Mouse (Mus musculus) erythroid progenitor cell, adult 5-6 weeks (primary cell): ENCODE results near the gene Adora2a. TPM values are rescaled to one million over a fixed set of nuclear protein-coding genes. Genes with fewer than 3 reads are reported as not detected.
"Not testable (repeated sequence)": the region's sequence is repeated elsewhere in the genome, so short reads cannot be mapped to it uniquely, and the experiment has no call there.

ENCODE experiments used
- ATAC-seq: replicated peaks from 2 replicates; pipeline ENCODE4 v1.8.0; 2016; ENCODE audit warnings: moderate number of reproducible peaks, mild to moderate bottlenecking, moderate TSS enrichment, inconsistent platforms; ENCODE audit not compliant: poor library complexity, low FRiP score, severe bottlenecking
- total RNA-seq, 2 experiments: library from RNA; stranded (forward) in 1 of 2; stranded (reverse) in 1 of 2; fragments of 150-400 nt in 1 of 2; fragments of 186-747, 209-891 nt in 1 of 2; gene quantifications; 2 replicates each; pipeline versions ENCODE4 v1.2.3 to v1.2.4; 2015 to 2017; ENCODE audit warnings: low replicate concordance in 2 of 2

Adora2a gene
- total RNA-seq, 2 experiments from 2014 or later, result not detected

DNA sequence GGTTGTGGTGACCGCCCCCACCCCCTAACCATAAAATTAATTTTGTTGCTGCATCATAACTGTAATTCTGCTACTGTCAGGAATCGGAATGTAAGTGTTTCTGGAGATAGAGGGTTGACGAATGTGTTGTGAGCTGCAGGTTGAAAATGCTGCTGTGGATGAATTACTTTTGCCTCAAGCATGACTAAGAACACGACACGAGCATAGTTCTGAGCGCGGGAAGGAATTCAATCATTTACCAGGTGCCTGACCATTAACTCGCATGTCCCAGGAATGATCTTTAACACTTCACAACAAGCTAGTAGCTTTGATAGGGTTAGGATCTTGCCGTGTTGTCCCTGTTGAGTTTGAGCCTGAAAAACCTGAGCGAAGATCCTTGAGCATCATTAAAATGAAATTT is 20.6 kb downstream of the Adora2a start:
- ATAC-seq, result no peak

- ATAC-seq, result no peak
Observed at GRCm38 (mm10) chr10:75338852-75339251, 22.2 kb downstream of the Adora2a start.

DNA sequence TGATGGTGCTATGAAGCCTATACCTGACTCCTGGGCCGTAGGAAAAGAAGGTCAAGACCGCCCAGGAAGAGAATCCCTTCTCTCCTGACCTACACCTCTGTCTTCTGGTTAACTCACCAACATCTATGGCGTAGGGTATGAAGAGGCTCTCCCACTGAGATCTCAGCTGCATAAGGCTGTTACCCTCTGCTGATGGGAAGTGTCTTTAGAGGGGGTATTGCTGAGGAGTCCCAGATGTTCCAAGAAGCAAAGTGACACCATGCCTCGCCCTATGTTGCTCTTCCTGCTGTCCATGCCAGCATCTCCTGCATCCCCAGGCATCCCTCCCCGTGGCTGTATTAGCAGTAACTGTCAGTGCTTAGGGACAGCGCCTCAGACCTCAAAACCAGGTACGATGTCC is 22.7 kb downstream of the Adora2a start:
- no peak for ATAC-seq

DNA sequence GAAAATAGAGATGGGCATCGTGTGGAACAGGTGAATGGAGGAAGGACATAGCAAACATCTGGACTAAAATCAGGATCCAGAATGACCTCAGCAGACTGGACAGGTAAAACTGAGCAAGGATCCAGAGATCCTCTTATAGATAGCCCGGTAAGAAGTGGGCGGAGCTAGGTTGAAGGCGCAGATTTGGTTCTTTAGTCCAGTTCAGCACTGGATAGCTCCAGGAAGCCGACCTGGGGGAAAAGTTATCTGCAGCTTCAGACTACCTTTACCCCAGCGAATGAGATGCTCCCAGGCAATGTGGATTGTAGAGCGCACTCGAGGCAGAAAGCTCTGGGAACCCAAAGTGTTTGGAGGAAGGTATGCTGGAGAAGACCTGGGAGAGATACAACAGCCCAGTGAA is 25.3 kb downstream of the Adora2a start:
- ATAC-seq, result no peak

DNA sequence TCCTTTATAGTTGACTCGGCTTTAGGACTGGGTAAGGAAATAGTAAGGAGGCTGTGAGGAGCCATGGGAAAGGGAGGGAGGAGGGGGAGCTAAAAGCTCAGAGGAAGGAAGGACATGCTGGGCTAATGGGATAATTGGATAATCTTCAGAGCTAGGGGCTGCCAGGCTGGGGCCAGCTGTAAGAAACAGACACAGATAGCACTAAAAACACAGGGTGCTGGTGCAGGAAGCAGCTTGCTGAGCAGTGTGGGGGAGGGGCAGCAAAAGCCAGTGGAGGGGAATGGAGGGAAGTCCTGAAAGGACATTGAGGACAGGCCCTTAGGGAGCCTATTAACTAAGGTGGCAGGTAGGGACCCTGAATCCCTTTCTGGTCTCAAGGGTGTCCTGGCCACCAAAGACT is 27.9 kb downstream of the Adora2a start:
- not testable (repeated sequence) for ATAC-seq

- no peak for ATAC-seq
Observed at GRCm38 (mm10) chr10:75345265-75345664, 28.6 kb downstream of the Adora2a start.

- no peak for ATAC-seq
Observed at GRCm38 (mm10) chr10:75350564-75350963, 33.9 kb downstream of the Adora2a start.

DNA sequence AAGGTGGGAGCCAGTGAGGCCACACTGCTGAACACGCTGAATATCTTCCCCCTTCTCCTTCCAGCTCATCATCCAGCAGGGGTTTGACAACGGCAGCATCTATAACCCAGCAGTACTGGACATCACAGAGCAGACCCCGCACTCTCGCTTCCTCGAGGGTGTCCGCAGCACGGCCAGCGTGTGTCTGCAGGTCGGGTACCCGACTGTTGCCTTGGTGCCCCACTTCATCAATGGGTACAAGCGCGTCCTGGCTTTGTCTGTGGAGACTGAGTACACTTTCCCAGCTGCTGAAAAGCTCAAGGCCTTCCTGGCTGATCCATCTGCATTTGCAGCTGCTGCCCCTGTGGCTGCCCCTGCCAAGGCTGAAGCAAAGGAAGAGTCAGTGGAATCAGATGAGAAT is 35.9 kb downstream of the Adora2a start:
- no peak for ATAC-seq

- not testable (repeated sequence) for ATAC-seq
Observed at GRCm38 (mm10) chr10:75353838-75354241, 37.2 kb downstream of the Adora2a start.

- ATAC-seq, result no peak
Observed at GRCm38 (mm10) chr10:75355341-75355740, 38.7 kb downstream of the Adora2a start.

GRCm38 (mm10) chr10:75364214-75364690 is 47.6 kb downstream of the Adora2a start:
- ATAC-seq, result not testable (repeated sequence)

- ATAC-seq, result no peak
Observed at GRCm38 (mm10) chr10:75364796-75365195, 48.1 kb downstream of the Adora2a start.

DNA sequence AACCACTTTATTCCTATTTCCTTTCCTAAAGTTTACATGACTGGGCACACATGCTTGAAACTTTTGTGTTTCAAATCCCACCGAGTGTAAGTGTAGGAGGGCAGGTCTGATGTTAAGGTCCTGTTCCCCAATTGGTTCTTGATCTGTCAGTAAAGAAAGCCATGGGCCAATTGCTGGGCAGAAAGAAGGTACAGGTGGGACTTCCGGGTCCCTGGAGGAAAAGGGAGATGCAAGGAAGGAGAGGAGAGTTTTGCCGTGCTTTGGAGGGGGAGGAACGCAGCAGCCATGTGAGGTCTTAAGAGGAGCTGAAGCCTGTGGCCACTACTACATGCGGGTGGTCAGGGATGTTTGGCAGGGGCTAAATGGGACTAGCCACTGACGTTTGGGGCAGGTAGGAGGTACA is 48.6 kb downstream of the Adora2a start:
- ATAC-seq, result no peak

GRCm38 (mm10) chr10:75373655-75374351 is 57.1 kb downstream of the Adora2a start:
- not testable (repeated sequence) for ATAC-seq

DNA sequence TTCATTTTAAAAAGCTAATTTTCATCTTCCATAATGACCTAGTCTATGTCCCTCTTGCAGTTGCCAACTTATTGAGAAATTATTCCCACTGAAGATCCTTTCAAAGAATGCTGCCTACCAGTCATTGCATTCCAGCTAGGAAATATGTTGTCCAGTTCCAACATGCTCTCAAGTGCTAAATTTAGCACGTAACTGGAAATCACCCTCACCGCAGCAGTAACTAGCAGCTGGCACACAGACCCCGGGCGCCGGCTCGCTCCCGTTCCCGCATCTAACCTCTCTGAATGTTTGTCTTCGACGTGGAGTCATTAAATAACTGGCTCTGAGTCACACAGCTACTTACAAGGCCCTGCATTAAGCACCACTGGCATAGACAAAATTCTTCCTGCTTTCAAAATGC is 62.0 kb downstream of the Adora2a start:
- ATAC-seq, result no peak

Other genes with a start within 250 kb of the Adora2a start
- 15.5 and 16.6 TPM in 2 replicates for gene Specc1l, start 104.8 kb upstream of the Adora2a start, total RNA-seq (2015; ENCODE audit: low replicate concordance)
- 23.7 and 24.5 TPM in 2 replicates for gene Specc1l, start 104.8 kb upstream of the Adora2a start, total RNA-seq (2017; ENCODE audit: low replicate concordance)
- gene Upb1, start 84.2 kb downstream of the Adora2a start, total RNA-seq (2015; ENCODE audit: low replicate concordance), result 10.1 TPM in 1 of 2 replicates, not detected in the other
- gene Upb1, start 84.2 kb downstream of the Adora2a start, total RNA-seq (2017; ENCODE audit: low replicate concordance), result not detected in 2 replicates
- gene Snrpd3, start 200.7 kb downstream of the Adora2a start, total RNA-seq (2015; ENCODE audit: low replicate concordance), result 14.3 and 49.7 TPM in 2 replicates
- 16.3 and 42.9 TPM in 2 replicates for gene Snrpd3, start 200.7 kb downstream of the Adora2a start, total RNA-seq (2017; ENCODE audit: low replicate concordance)
- gene Gucd1, start 201.1 kb downstream of the Adora2a start, total RNA-seq (2015; ENCODE audit: low replicate concordance), result 71.7 and 89.7 TPM in 2 replicates
- 90.9 and 159 TPM in 2 replicates for gene Gucd1, start 201.1 kb downstream of the Adora2a start, total RNA-seq (2017; ENCODE audit: low replicate concordance)
- not detected in 2 replicates for gene Lrrc75b, start 243.5 kb downstream of the Adora2a start, total RNA-seq (2015; ENCODE audit: low replicate concordance)
- gene Lrrc75b, start 243.5 kb downstream of the Adora2a start, total RNA-seq (2017; ENCODE audit: low replicate concordance), result not detected in 2 replicates
- gene Ggt1, start 244.7 kb downstream of the Adora2a start, total RNA-seq (2015; ENCODE audit: low replicate concordance), result not detected in 2 replicates
- gene Ggt1, start 244.7 kb downstream of the Adora2a start, total RNA-seq (2017; ENCODE audit: low replicate concordance), result not detected in 2 replicates